Comparison of ENCODE assay signal across 6 mouse cellular contexts in genomic region chr3:85125471-85125870, GRCm38 (mm10).
"Had no signal": no experiment of that assay in that cellular context is flagged by ENCODE, and none has a peak within 500 bp of the region (broad histone marks: within the 10 kb centered on the region; RNA-seq: fewer than 3 reads in every experiment).

No protein-coding gene starts in this region.

- DNase-seq: lung, adult 2 months; lung, postnatal 14 days; lung, postnatal 36 days; right cerebral cortex, postnatal 14 days; spleen, adult 18-20 months; thymus, adult 18-20 months had no signal
